Mouse (Mus musculus) heart, postnatal 10 days (tissue): Measurements from ENCODE around the gene 1700020D05Rik. TPM values are rescaled to one million over a fixed set of nuclear protein-coding genes. Genes with fewer than 3 reads are reported as not detected.
A peak's percentile ranks its signal among the peaks of the same experiment; 100 is the strongest.

Experiments used
- DNase-seq, 2 experiments: peaks; one replicate each; pipeline ENCODE4 v3.0.0; 2021
- intact Hi-C: fragments of 180-260 bp; cut with DNase I; formaldehyde crosslinking; loops from one replicate; pipeline ENCODE4 v1.15.1; 2025
- total RNA-seq, 2 experiments: library from RNA; stranded (reverse); gene quantifications; 2 replicates each; pipeline ENCODE4 v1.2.3; 2021

1700020D05Rik gene
- total RNA-seq, 2 experiments from 2014 or later = 0.69 to 1.2 TPM

DNA sequence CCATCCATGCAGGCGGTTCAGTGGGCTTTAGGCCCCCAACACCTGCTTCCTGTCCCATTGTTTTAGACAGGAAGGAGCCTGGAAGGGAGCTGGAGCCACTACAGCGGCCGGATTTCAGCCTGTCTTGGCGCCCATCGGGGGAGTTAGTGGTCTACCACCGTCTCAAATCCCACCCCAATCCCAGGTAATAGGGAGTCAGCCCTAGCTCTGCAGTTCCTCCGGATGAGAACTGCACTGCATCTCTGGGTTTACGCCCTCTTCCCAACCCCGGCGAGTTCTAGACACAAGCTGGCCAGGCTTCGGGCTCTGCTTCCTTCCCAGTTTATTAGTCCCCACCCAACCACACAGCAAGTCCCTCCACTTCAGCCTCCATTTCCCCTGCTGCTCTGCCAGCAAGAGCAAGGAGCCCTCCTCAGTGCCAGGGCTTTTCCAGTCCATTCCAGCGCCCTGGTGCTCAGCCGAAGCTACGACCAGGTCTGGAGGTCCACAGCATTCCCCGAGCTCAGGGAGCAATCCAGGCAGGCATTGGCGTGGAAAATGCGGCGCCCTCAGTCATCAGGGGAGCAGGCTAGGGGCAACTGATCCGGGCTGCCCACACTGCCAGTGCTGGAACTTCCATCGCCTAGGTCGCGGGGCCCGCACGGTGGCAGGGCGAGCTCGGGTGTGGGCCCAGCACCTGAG is 47.2 kb downstream of the 1700020D05Rik start:
- DNase-seq = peak; percentile 61 to 65
- intact Hi-C loops = loop anchor here (1.0 kb wide), 1 partner anchor 22 kb away; no protein-coding TSS in a partner anchor

DNA sequence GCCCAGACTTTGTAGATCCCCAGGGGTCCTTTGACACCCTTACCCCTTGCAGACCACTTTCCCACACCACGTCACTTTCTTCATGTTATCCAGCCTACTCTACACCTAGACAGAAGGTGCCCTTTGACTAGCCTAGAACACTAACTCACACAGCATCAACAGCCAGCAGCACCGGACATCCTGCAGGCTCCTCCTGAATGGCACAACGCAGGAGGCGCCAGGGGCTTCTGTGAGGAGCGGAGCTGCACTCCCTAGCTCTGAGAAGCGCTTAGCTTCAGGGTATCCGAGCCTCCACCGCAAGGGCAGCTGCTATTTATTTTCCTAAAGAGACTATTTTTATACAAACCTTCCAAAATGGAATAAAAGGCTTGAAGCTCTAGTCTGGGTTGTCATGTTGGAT is 48.0 kb downstream of the 1700020D05Rik start:
- no peak for DNase-seq
- intact Hi-C loops = no loop called here

DNA sequence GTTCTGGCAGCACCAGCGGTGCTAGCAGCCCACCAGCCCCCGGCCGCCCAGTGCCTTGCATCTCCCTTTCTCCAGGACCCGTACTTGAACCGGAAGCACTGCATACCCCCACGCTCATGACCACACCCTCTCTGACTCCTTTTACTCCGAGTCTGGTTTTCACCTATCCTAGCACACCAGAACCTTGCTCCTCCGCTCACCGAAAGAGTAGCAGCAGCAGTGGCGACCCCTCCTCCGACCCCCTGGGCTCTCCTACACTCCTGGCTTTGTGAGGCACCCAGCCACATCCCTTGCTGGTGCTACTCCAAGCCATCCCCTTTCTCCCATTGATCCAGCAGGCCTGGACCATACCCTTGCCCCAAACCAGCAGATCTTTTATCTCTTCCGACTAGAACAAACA is 48.5 kb downstream of the 1700020D05Rik start:
- intact Hi-C loops = no loop called here
- no peak for DNase-seq

Other genes starting within 250 kb of the 1700020D05Rik start
- 10 to 100 TPM; 24.5 to 27.8 TPM for gene Pacs1, start 230.7 kb downstream of the 1700020D05Rik start, total RNA-seq
- gene Sf3b2, start 208.3 kb downstream of the 1700020D05Rik start, total RNA-seq = 100 to 1,000 TPM; 129 to 136 TPM
- gene Gal3st3, start 205.5 kb downstream of the 1700020D05Rik start, total RNA-seq = 10 to 100 TPM in 1 of 2 experiments, 1 to 10 TPM in 1; 9.4 to 14.6 TPM
- gene Catsper1, start 168.0 kb downstream of the 1700020D05Rik start, total RNA-seq = not detected
- 1 to 10 TPM; 2.6 to 3.1 TPM for gene Cst6, start 154.2 kb downstream of the 1700020D05Rik start, total RNA-seq
- gene Eif1ad, start 137.0 kb downstream of the 1700020D05Rik start, total RNA-seq = 10 to 100 TPM; 26.4 to 28.8 TPM
- 100 to 1,000 TPM; 173 to 178 TPM for gene Banf1, start 136.6 kb downstream of the 1700020D05Rik start, total RNA-seq
- 10 to 100 TPM; 47.7 to 50.7 TPM for gene Sart1, start 115.1 kb downstream of the 1700020D05Rik start, total RNA-seq
- not detected for gene Tsga10ip, start 101.3 kb downstream of the 1700020D05Rik start, total RNA-seq
- gene Drap1, start 78.8 kb downstream of the 1700020D05Rik start, total RNA-seq = 100 to 1,000 TPM; 240 to 260 TPM
- gene AI837181, start 78.6 kb downstream of the 1700020D05Rik start, total RNA-seq = 10 to 100 TPM; 40.3 to 43.8 TPM
- gene Fosl1, start 56.2 kb downstream of the 1700020D05Rik start, total RNA-seq = not detected
- 10 to 100 TPM; 12.5 to 14.5 TPM for gene Ccdc85b, start 45.9 kb downstream of the 1700020D05Rik start, total RNA-seq
- gene Fibp, start 43.2 kb downstream of the 1700020D05Rik start, total RNA-seq = 10 to 100 TPM; 90.2 to 91.5 TPM
- gene Ctsw, start 35.3 kb downstream of the 1700020D05Rik start, total RNA-seq = under 1 TPM; 0.41 to 0.45 TPM
- 10 to 100 TPM; 28.6 to 32.7 TPM for gene Efemp2, start 29.8 kb downstream of the 1700020D05Rik start, total RNA-seq
- gene Mus81, start 15.4 kb downstream of the 1700020D05Rik start, total RNA-seq = 10 to 100 TPM; 24.3 to 25.5 TPM
- 100 to 1,000 TPM; 497 to 519 TPM for gene Cfl1, start 13.3 kb downstream of the 1700020D05Rik start, total RNA-seq
- gene Snx32, start 6.8 kb upstream of the 1700020D05Rik start, total RNA-seq = 1 to 10 TPM; 6.1 to 7.7 TPM
- gene Ovol1, start 56.9 kb upstream of the 1700020D05Rik start, total RNA-seq = not detected
- 1 to 10 TPM; 4.1 to 4.5 TPM for gene Ap5b1, start 64.2 kb upstream of the 1700020D05Rik start, total RNA-seq
- 10 to 100 TPM; 63.6 to 76.0 TPM for gene Rnaseh2c, start 98.1 kb upstream of the 1700020D05Rik start, total RNA-seq
- gene Kat5, start 106.5 kb upstream of the 1700020D05Rik start, total RNA-seq = 10 to 100 TPM; 34.2 to 43.5 TPM
- 10 to 100 TPM; 32.6 to 38.2 TPM for gene Rela, start 133.7 kb upstream of the 1700020D05Rik start, total RNA-seq
- 10 to 100 TPM; 44.2 to 49.6 TPM for gene Sipa1, start 159.9 kb upstream of the 1700020D05Rik start, total RNA-seq
- 10 to 100 TPM; 41.3 to 47.8 TPM for gene Map3k11, start 185.0 kb upstream of the 1700020D05Rik start, total RNA-seq
- 10 to 100 TPM; 34.7 to 37.9 TPM for gene Pcnx3, start 185.1 kb upstream of the 1700020D05Rik start, total RNA-seq
- gene Kcnk7, start 200.6 kb upstream of the 1700020D05Rik start, total RNA-seq = not detected
- 100 to 1,000 TPM; 154 to 161 TPM for gene Ehbp1l1, start 222.5 kb upstream of the 1700020D05Rik start, total RNA-seq
- gene Fam89b, start 225.9 kb upstream of the 1700020D05Rik start, total RNA-seq = 10 to 100 TPM; 44.0 to 47.7 TPM
- gene Ltbp3, start 237.1 kb upstream of the 1700020D05Rik start, total RNA-seq = 10 to 100 TPM; 77.0 to 79.2 TPM